8 mouse cellular contexts compared by ENCODE assay signal in the genomic region with DNA sequence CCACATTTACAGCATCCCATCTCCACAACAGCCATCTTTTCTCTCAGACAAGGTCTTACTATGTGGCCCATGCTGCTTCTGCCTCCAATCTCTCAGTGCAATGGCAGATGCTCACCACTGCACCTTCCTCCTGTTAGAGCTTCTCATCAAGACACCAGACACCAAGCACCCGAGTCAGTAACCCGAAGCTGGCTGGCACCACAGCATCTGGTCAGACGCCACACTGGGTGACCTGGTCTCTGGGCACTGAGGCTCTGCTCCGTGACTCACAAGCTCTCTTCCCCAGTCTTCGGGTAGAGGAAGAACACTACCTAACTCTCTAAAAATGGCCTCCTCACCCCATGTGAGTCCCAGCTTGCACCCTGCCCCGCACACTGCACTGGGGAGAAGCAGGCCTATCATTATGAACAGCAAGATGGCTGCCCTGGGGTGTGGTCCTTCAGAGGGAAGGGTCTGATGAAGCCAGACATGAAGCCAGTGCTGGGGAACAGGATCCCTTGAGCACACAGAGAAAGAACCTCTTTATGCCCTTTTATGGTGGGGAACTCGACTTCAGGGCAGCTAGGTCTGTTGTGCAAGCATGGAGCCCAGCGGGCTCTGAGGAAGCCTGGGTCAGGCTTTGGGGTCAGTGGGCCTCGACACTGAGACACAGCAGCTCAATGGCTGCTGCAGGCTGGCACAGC.
DNase-seq lines count a peak whose midpoint lies in the region; ATAC-seq and TF ChIP-seq lines count a peak whose summit lies in the region.

No protein-coding gene starts in this region.

- no peaks in the 10 kb centered on the region for H3K27me3 ChIP-seq in heart, embryonic 13.5 days (replicated peaks)
- no peaks in the 10 kb centered on the region for H3K27me3 ChIP-seq in liver, postnatal 0 days (ENCODE audit: insufficient read depth, low read length)

- peaks cover 65% of the 10 kb centered on the region for H3K4me1 ChIP-seq in heart, embryonic 13.5 days
- H3K4me1 ChIP-seq in bone marrow, adult 2 months (ENCODE audit: control insufficient read depth, insufficient read depth, low read length), result peaks cover 1% of the 10 kb centered on the region; the same call in 1 of the 2 replicates
- H3K4me1 ChIP-seq in liver, postnatal 0 days (ENCODE audit: insufficient read depth), result peaks cover 32% of the 10 kb centered on the region

- no peak overlapping the region for H3K4me2 ChIP-seq in heart, embryonic 13.5 days
- H3K4me2 ChIP-seq in liver, postnatal 0 days (ENCODE audit: low read depth, low read length), result no peak overlapping the region

- no peak for ATAC-seq in heart, embryonic 13.5 days (ENCODE audit: extremely low read depth, insufficient number of reproducible peaks, low FRiP score, low TSS enrichment)
- peak; percentile 23 to 25 for ATAC-seq in hematopoietic stem cell, adult 5-6 weeks (replicated peaks in 1 of 2; ENCODE audit: insufficient read depth in 1 of 2, low FRiP score in 2 of 2, low TSS enrichment in 1 of 2, low read depth in 1 of 2, poor library complexity in 2 of 2, severe bottlenecking in 2 of 2)
- ATAC-seq in liver, postnatal 0 days, result peak; percentile 14
- no peak for ATAC-seq in erythroid progenitor cell, adult 5-6 weeks (replicated peaks; ENCODE audit: low FRiP score, poor library complexity, severe bottlenecking)

- TF ChIP-seq EP300 in liver, postnatal 0 days (IDR thresholded peaks at IDR 0.05; ENCODE audit: low read depth), result no peak

- H3K9ac ChIP-seq in heart, embryonic 13.5 days, result peak overlapping the region; percentile 64
- H3K9ac ChIP-seq in liver, postnatal 0 days (replicated peaks), result no peak overlapping the region; the same call in 1 of the 2 replicates

- intact Hi-C loops in heart, postnatal 14 days (cut with DNase I), result loop anchor here (10.0 kb wide), 1 partner anchor 276 kb away; no protein-coding TSS in a partner anchor

- no peak for TF ChIP-seq CTCF in bone marrow, adult 2 months (IDR thresholded peaks at IDR 0.05; ENCODE audit: control insufficient read depth, insufficient read depth, low read length)
- TF ChIP-seq CTCF in liver, postnatal 0 days (IDR thresholded peaks at IDR 0.05; ENCODE audit: low read depth), result no peak

- 57% methylated on average over 9 of the region's 9 CpGs for WGBS in heart, embryonic 13.5 days
- 39% methylated on average over 9 of the region's 9 CpGs for WGBS in bone marrow, adult 2 months
- WGBS in liver, postnatal 0 days (ENCODE audit: insufficient replicate concordance), result 51% methylated on average over 9 of the region's 9 CpGs

- no peak for DNase-seq in heart, postnatal 14 days
- DNase-seq in liver, postnatal 0 days, result no peak
- DNase-seq in ovary, adult 18-20 months (ENCODE audit: low spot score), result no peak
- no peak for DNase-seq in ovary, postnatal 10 days (ENCODE audit: low spot score)

- no peaks in the 10 kb centered on the region for H3K36me3 ChIP-seq in heart, embryonic 13.5 days
- H3K36me3 ChIP-seq in liver, postnatal 0 days (replicated peaks; ENCODE audit: insufficient read depth, low read length), result no peaks in the 10 kb centered on the region

- no peaks in the 10 kb centered on the region for H3K9me3 ChIP-seq in heart, embryonic 13.5 days
- H3K9me3 ChIP-seq in liver, postnatal 0 days (ENCODE audit: low read length), result no peaks in the 10 kb centered on the region

- peak overlapping the region; percentile 84 for H3K27ac ChIP-seq in heart, embryonic 13.5 days (replicated peaks)
- peak overlapping the region; percentile 50 for H3K27ac ChIP-seq in bone marrow, adult 2 months (ENCODE audit: control insufficient read depth, insufficient read depth, low read depth, low read length, poor library complexity)
- H3K27ac ChIP-seq in liver, postnatal 0 days (ENCODE audit: low read depth), result peak overlapping the region; percentile 85

- H3K4me3 ChIP-seq in heart, embryonic 13.5 days, result no peak overlapping the region
- H3K4me3 ChIP-seq in bone marrow, adult 2 months (replicated peaks; ENCODE audit: control insufficient read depth, low read depth, low read length), result no peak overlapping the region
- H3K4me3 ChIP-seq in liver, postnatal 0 days (ENCODE audit: low read depth, low read length), result no peak overlapping the region

- TF ChIP-seq POLR2A in bone marrow, adult 2 months (IDR thresholded peaks at IDR 0.05; ENCODE audit: borderline replicate concordance, control insufficient read depth, low read depth, low read length), result no peak

Comparison
In these comparisons a context has a peak if more than half of its experiments do, and no peak if none do; other contexts are left out.
1. ATAC-seq: peak in hematopoietic stem cell, adult 5-6 weeks (2 of 2) and liver, postnatal 0 days (single experiment); none in heart, embryonic 13.5 days (single experiment) and erythroid progenitor cell, adult 5-6 weeks (single experiment).
2. Peak in every context shown above with its lines, with median percentiles within 50 percentile points of each other: H3K27ac ChIP-seq.